Mouse (Mus musculus) spleen, adult 12 weeks (tissue): ENCODE results near the gene Gm19668.
"Not testable (repeated sequence)": the region's sequence is repeated elsewhere in the genome, so short reads cannot be mapped to it uniquely, and the experiment has no call there.

Experiments
- DNase-seq: peaks from one replicate; pipeline ENCODE4 v3.0.0; 2022; ENCODE audit warnings: low spot score

Gene Gm19668

DNA sequence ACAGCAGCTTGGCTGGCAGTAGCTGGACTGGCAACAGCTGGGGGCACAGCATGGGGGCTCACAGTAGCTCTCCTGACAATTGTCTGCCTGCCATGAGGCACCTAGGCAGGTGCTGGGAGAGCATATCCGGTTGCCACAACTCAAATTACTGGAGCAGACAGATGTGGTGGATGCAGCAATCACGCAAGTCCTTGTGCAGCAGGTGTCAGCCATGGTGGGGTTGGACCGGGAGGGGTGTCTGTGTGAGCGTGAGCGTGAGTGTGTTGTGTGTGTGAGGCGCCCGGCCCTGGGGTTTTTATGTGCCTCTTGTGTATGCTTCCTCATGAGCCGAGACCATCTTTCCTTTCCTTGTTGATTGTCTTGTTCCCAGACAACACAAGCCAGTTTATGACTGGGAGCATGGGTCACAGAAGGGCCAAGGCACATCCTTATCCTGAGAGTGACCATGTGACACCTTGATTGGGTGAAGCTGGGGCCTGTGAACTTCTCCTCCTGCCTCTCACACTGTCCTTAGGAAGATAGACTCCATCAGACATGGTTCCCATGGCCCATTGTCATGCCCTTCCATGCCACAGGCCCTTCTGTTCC is at the start of gene Gm19668:
Gene Gm19668 (minus strand): TSS at position 213 of the 588 bp plus-strand sequence.
- DNase-seq, result no peak

DNA sequence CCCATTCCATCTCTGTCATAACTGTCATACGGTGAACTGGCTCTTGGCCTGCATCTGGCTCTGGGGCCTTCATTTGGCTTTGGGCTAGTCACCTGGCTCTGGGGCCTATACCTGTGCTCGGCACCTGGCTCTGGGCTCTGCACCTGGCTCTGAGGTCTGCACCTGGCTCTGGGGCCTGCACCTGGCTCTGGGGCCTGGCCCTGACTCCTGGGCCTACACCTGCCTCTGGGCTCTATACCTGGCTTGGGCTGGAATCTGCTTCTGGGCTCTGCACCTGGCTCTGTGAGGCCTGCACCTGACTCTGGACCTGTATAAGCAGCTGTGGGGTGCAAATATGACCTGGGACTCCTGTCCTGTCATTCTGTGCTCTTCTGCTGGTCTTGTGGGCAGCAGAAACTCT is 48.6 kb upstream of the Gm19668 start:
- no peak for DNase-seq

DNA sequence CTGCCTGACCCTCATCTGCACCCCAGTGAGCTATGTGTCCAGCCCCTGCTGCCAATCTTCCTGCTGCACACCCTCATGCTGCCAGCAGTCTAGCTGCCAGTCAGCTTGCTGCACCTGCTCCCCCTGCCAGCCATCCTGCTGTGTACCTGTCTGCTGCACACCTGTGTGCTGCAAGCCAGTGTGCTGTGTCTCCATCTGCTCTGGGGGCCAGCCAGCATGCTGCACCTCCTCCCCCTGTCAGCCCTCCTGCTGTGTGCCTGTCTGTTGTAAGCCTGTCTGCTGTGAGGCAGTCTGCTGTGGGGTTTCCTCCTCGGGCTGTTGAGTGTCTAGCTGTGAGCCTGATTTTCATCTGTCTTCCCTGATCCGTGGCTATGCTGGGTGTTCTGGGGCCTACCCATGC is 48.0 kb upstream of the Gm19668 start:
- no peak for DNase-seq

DNA sequence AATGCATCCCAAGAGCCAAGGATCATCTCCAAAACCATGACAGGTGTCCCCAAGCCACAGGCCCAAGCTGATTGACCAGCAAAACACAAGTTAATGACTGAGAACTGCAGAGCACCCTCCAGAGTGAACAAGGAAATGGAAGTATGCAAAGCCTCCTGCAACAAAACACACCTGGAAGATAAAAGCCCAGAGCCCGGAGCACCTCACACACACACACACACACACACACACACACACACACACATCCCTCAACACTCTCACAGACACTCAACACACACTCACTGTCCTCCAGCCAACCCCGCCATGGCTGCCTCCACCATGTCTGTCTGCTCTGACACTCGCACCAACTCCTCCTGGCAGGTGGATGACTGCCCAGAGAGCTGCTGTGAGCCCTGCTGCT is 47.6 kb upstream of the Gm19668 start, which contains the start of gene Gm36176:
Gene Gm36176 (plus strand): TSS at position 301 of the 400 bp plus-strand sequence.
- no peak for DNase-seq

DNA sequence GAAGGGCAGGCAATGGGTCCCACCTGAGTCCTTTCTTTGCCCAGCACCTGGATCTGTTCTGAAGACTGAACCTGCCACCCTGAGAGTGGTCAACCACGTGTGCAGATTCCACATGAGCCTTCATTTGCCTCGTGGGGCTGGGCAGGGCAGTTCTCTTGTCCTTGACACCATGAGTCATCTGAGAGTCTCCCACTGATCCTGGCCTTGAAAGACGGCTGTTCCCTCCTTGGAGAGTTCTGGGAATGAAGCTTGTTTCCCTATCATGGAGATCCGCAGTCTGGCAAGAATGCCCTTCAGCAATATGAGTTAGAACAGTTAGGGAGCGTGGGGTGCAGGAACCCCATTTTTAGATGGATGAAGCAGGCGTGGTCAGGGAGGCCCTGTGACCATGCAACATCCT is 40.1 kb upstream of the Gm19668 start:
- no peak for DNase-seq

DNA sequence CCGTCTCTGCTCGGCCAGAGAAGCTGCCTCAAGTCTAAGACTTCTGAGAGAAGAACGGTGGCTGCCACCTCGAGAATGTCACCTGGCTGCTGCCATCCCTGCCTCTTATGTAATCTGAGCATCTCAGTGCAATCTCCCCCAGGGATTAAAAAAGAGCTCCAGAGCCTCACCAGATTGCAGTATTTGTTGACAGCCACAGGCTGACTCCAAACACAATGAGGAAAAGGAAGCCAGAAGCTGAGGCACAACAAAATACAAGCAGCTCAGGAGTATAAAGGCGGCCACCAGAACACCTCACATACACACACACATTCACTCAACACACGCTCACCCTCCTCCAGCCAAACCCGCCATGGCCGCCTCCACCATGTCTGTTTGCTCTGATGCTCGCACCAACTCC is 36.7 kb upstream of the Gm19668 start, which contains the start of gene Krtap10-10:
Gene Krtap10-10 (plus strand): TSS at position 301 of the 400 bp plus-strand sequence.
- DNase-seq, result no peak

DNA sequence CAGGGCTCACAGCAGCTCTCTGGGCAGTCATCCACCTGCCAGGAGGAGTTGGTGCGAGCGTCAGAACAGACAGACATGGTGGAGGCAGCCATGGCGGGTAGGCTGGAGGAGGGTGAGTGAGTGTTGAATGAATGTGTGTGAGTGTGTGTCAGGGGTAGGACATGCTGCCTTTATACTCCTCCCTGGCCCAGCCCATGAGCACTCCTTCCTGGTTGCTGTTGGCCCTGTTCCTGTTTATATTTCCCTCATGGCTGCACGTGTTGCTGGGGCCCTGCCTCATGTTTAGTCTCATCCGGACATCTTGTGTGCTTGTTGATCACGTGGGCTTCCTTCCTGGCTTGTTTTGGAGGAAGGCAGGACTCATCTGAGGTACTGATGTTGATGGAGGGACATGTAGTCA is 28.0 kb upstream of the Gm19668 start, which contains the start of gene Krtap10-4:
Gene Krtap10-4 (minus strand): TSS at position 145 of the 400 bp plus-strand sequence.
- DNase-seq, result no peak

DNA sequence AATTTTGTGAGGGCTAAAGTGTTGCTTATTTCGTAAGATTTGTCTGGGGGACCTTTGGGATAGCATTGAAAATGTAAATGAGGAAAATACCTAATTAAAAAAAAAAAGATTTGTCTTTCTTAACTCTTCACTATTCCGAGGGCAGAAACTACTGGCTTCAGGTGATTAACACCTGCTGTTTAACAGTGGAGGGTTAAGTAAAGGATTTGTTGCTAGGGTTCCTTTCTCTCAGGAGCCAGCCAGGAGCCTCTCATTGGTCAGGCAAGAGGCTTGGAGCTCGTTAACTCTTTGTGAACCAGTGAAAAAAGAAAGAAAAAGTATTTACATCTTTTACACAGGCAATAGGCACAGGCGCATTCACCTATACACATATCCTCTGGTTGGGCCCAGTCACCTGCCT is 20.3 kb upstream of the Gm19668 start:
- no peak for DNase-seq

DNA sequence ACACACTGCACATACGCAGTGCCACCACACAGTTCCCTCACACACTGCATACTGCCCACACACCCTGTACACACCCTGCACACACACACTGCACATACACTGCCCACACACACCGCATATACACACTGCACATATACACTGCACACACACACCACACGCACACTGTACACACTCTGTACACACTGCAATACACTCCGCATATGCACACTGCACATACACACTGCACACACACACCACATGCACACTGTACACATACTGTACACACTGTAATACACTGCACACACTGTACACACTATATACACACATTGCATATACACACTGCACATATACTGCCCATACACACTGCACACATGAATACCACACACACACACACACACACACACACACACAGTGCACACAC is 19.6 kb upstream of the Gm19668 start:
- no peak for DNase-seq

DNA sequence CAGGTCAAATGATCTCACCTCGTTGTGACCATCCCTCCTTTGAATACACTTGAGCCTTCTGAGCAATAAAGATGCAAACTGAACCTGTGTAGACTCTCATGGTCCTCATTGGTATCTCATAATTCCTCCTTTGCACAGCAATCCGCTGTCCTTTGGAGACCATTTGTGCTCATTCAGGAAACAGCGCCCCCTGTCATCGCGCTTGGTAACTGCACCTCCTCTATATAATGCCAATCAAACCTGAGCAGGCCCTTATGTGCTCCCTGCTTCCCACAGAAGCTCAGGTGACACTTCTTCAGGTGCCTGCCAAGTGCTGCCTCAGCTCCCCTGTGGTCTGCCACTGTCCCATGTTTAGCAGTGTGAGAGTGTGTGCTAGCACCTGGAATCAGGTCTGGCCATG is 16.6 kb upstream of the Gm19668 start:
- no peak for DNase-seq

DNA sequence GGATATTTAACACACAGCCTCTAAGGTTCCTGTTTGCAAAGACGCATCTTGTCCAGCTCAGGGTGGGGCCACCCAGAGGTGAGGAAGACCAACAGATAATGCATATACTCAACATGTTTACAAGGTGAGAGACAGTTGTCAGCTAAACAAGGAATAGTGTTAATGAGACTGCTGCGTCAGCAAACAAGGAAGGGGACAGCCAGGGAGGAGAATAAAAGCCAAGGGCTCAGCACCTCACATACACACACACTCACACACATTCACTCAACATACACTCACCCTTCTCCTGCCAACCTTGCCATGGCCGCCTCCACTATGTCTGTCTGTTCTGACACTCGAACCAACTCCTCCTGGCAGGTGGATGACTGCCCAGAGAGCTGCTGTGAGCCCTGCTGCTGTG is 15.4 kb upstream of the Gm19668 start, which contains the start of gene Gm2696:
Gene Gm2696 (plus strand): TSS at position 301 of the 400 bp plus-strand sequence.
- no peak for DNase-seq

DNA sequence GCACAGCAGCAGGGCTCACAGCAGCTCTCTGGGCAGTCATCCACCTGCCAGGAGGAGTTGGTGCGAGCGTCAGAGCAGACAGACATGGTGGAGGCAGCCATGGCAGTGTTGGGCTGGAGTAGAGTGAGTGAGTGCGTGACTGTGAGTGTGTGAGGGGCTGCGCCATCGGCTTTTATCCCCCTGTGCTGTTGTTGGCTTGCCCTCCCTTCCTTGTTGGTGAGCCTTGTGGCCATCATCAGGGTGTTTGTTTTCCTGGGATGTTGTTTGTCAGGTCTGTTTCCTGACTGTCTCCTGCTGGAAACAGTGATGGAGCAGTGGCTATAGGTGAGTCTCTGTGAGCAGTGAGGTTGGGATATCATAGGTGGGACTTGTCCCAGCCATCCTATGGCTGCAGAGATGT is 12.8 kb upstream of the Gm19668 start, which contains the start of gene Gm9507:
Gene Gm9507 (minus strand): TSS at position 101 of the 400 bp plus-strand sequence.
- no peak for DNase-seq

DNA sequence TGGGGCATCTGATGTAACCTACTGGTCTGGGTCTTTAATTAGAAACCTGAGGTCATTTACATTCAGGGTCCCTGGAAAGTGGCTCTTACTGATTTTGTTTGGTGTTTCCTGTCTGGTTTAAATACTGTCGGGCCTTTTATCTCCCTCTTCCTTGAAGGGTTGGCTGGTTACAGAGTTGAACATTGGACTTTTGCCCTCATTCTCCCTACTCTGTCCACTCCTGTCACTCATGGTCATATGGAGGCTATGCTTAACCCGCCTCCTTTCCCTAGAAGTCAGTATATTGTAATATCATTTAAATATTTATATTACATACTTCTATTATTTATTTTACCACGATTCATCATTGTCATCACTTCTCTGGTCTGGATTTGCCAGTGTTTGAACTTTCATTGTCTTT is 5.2 kb upstream of the Gm19668 start:
- DNase-seq, result no peak

DNA sequence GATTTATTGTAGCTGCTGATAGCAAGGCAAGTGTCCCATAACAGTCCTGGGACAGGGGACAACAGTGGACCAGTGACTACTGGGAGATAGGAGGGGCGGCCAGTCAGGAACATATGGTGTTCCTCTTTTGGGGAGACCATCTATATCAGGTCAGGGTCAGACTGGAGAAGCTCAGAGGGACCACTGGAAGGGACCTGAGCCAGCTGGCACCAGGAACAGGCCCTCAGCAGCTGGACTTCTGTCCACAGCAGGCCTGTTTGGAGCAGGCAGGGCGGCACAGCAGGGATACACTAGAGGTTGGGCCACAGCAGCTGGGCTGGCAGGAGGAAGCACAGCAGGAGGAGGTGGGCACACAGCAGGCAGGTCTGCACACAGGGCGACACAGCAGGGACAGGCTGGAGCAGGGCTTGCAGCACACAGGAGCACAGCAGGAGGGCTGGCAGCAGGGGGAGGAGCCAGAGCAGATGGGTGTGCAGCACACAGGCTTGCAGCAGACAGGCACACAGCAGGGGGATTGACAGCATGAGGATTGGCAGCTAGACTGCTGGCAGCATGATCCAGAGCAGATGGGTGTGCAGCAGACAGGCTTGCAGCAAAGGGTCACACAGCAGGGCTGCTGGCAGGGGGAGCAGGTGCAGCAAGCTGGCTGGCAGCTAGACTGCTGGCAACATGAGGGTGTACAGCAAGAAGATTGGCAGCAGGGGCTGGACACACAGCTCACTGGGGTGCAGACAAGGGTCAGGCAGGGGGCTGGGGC is 591 bp downstream of the Gm19668 start:
- not testable (repeated sequence) for DNase-seq

DNA sequence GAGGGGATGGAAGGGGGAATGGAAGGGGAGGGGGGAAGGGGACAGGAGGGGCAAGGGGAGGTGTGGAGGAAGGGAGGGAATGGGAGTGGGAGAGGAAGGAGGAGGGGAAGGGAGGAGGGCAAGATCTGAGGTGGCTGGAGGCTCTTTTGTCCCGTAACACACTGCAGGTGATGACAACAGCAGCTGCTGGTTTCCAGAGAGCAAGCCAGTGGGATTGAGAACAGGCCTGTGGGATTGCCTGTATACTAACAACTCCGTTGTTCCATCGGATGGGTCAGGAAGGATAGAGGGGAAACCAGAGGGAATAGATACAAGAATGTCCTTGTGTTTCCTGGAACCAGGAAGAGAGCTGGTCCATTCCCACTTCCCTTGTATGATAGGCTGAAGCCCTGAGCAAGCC is 1.3 kb downstream of the Gm19668 start:
- no peak for DNase-seq

DNA sequence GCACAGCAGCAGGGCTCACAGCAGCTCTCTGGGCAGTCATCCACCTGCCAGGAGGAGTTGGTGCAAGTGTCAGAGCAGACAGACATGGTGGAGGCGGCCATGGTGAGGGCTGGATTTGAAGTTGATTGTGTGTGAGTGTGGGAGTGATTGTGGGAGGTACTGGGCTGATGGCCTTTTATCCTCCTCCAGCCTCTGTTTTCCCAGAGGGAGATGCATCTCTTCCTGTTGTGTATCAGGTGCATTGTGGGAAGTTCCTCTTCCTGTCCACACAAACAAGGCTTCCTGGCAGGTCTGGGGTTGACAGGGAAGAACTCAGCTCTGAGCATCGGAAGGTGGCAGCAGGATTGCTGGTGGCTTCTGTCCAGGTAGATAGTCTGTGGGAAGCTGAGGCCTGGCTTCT is 4.0 kb downstream of the Gm19668 start, which contains the start of gene Gm9639:
Gene Gm9639 (minus strand): TSS at position 101 of the 400 bp plus-strand sequence.
- no peak for DNase-seq

DNA sequence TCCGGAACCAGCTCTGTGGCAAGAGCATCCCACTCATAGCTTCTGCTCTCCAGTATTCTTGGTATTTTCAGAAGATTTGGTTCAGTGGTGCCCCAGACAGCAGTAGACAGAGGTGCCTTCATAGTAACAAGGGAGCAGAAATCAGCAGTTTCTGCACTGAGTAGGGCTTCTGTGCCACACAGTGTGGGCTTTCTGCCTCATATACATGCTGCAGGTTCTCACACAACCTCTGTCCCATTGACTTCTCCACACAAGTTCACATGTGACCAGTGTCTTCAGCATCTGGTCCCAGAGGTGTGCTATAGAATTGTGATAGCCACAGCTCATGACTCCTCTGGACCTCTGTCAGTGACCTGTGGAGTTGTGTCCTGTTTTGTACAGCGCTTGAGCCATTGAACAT is 10.3 kb downstream of the Gm19668 start:
- no peak for DNase-seq

DNA sequence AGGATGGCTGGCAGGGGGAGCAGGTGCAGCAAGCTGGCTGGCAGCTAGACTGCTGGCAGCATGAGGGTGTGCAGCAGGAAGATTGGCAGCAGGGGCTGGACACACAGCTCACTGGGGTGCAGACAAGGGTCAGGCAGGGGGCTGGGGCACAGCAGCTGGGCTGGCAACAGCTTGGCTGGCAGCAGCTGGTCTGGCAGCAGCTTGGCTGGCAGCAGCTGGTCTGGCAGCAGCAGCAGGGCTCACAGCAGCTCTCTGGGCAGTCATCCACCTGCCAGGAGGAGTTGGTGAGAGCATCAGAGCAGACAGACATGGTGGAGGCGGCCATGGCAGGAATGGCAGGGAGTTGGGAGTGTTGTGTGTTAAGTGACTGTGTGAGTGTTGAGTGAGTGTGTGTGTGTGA is 11.1 kb downstream of the Gm19668 start, which contains the start of gene Gm7137:
Gene Gm7137 (minus strand): TSS at position 325 of the 400 bp plus-strand sequence.
- not testable (repeated sequence) for DNase-seq

DNA sequence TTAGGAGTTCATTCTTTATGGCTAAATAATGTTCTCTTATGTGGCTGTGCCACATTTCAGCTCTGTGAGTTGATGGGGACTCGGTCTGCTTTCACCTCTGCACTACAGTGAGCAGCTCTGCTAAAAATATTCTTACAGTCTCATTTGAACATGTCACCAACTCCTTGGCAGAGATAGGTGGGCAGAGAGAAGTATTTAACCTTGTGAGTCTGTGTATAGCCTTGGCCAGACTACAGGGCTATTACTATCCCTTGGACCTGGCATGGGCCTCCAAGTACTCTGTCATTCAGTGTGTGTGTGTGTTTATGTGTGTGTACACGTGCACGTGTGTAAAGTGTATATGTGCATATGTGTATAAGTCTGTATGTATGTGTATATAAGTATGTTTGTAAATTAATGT is 15.5 kb downstream of the Gm19668 start:
- not testable (repeated sequence) for DNase-seq

DNA sequence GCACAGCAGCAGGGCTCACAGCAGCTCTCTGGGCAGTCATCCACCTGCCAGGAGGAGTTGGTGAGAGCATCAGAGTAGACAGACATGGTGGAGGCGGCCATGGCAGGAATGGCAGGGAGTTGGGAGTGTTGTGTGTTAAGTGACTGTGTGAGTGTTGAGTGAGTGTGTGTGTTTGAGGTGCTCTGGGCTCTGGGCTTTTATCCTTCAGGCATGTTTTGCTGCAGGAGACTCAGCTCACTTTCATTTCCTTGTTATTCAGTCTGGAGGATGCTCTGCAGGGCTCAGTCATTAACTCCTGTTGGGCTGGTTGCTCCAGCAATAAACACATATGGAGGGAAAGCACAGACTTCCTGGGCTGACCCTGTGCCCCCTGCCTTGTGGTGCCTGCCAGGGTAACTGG is 16.5 kb downstream of the Gm19668 start, which contains the start of gene Gm3250:
Gene Gm3250 (minus strand): TSS at position 101 of the 400 bp plus-strand sequence.
- DNase-seq, result not testable (repeated sequence)

DNA sequence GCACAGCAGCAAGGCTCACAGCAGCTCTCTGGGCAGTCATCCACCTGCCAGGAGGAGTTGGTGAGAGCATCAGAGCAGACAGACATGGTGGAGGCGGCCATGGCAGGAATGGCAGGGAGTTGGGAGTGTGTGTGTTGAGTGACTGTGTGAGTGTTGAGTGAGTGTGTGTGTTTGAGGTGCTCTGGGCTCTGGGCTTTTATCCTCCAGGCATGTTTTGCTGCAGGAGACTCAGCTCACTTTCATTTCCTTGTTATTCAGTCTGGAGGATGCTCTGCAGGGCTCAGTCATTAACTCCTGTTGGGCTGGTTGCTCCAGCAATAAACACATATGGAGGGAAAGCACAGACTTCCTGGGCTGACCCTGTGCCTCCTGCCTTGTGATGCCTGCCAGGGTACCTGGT is 22.1 kb downstream of the Gm19668 start, which contains the start of gene Gm7138:
Gene Gm7138 (minus strand): TSS at position 101 of the 400 bp plus-strand sequence.
- not testable (repeated sequence) for DNase-seq

DNA sequence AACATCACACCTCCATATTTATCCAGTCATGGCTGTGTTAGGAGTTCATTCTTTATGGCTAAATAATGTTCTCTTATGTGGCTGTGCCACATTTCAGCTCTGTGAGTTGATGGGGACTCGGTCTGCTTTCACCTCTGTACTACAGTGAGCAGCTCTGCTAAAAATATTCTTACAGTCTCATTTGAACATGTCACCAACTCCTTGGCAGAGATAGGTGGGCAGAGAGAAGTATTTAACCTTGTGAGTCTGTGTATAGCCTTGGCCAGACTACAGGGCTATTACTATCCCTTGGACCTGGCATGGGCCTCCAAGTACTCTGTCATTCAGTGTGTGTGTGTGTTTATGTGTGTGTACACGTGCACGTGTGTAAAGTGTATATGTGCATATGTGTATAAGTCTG is 26.8 kb downstream of the Gm19668 start:
- not testable (repeated sequence) for DNase-seq

DNA sequence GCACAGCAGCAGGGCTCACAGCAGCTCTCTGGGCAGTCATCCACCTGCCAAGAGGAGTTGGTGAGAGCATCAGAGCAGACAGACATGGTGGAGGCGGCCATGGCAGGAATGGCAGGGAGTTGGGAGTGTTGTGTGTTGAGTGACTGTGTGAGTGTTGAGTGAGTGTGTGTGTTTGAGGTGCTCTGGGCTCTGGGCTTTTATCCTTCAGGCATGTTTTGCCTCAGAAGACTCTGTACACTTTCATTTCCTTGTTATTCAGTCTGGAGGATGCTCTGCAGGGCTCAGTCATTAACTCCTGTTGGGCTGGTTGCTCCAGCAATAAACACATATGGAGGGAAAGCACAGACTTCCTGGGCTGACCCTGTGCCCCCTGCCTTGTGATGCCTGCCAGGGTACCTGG is 27.7 kb downstream of the Gm19668 start, which contains the start of gene Gm3238:
Gene Gm3238 (minus strand): TSS at position 101 of the 400 bp plus-strand sequence.
- DNase-seq, result not testable (repeated sequence)
